8 mouse cellular contexts compared by ENCODE assay signal in genomic region chr11:51470383-51471144, GRCm38 (mm10).
DNase-seq lines count a peak whose midpoint lies in the region; ATAC-seq and TF ChIP-seq lines count a peak whose summit lies in the region.

No protein-coding gene starts in this region.

- H3K27ac ChIP-seq in kidney, embryonic 14.5 days (ENCODE audit: low read depth, low read length), result peak overlapping the region; percentile 38; the same call in 1 of the 2 replicates
- peak overlapping the region; percentile 79 for H3K27ac ChIP-seq in embryonic facial prominence, embryonic 10.5 days (replicated peaks)
- H3K27ac ChIP-seq in hindbrain, postnatal 0 days, result peak overlapping the region; percentile 41; the same call in 1 of the 2 replicates
- peak overlapping the region; percentile 46; the same call in 1 of the 2 replicates for H3K27ac ChIP-seq in neural tube, embryonic 13.5 days (replicated peaks)

- peak; percentile 18; the same call in 1 of the 2 replicates for TF ChIP-seq CTCF in hindbrain, postnatal 0 days (IDR thresholded peaks at IDR 0.05; ENCODE audit: low read depth)

- no peak for DNase-seq in kidney, adult 9 months
- DNase-seq in embryonic facial prominence, embryonic 10.5 days (ENCODE audit: low spot score), result peak; percentile 47
- peak; percentile 40 for DNase-seq in hindbrain, postnatal 0 days (ENCODE audit: low spot score)
- DNase-seq in thymus, postnatal 0 days (ENCODE audit: low spot score), result no peak
- DNase-seq in B cell, adult 2 months, result no peak
- DNase-seq in urinary bladder, postnatal 10 days (ENCODE audit: low spot score), result no peak

- peak overlapping the region; percentile 1; the same call in 1 of the 2 replicates for H3K4me2 ChIP-seq in kidney, embryonic 14.5 days (replicated peaks; ENCODE audit: low read depth, low read length)
- peak overlapping the region; percentile 8; the same call in 1 of the 2 replicates for H3K4me2 ChIP-seq in hindbrain, postnatal 0 days (ENCODE audit: low read depth, low read length)
- H3K4me2 ChIP-seq in neural tube, embryonic 13.5 days, result peak overlapping the region; percentile 35

- ATAC-seq in kidney, embryonic 14.5 days (ENCODE audit: low FRiP score, low TSS enrichment), result peak; percentile 58
- ATAC-seq in hindbrain, postnatal 0 days, result peak; percentile 60; the same call in 1 of the 2 replicates
- ATAC-seq in neural tube, embryonic 13.5 days (ENCODE audit: low read depth), result peak; percentile 71

- no peak overlapping the region for H3K9ac ChIP-seq in kidney, embryonic 14.5 days (ENCODE audit: low read depth, low read length)
- H3K9ac ChIP-seq in hindbrain, postnatal 0 days (replicated peaks; ENCODE audit: low read length), result no peak overlapping the region
- H3K9ac ChIP-seq in neural tube, embryonic 13.5 days, result 0 out of 2 replicates have a peak overlapping the region, but pooled peaks have one; percentile 22

- no peak overlapping the region for H3K4me3 ChIP-seq in kidney, embryonic 14.5 days (ENCODE audit: low read length)
- 0 out of 2 replicates have a peak overlapping the region, but pooled peaks have one; percentile 4 for H3K4me3 ChIP-seq in embryonic facial prominence, embryonic 10.5 days
- H3K4me3 ChIP-seq in hindbrain, postnatal 0 days (ENCODE audit: low read length), result no peak overlapping the region
- no peak overlapping the region for H3K4me3 ChIP-seq in neural tube, embryonic 13.5 days

- H3K9me3 ChIP-seq in kidney, embryonic 14.5 days (ENCODE audit: control insufficient read depth, low read length), result no peaks in the 10 kb centered on the region
- H3K9me3 ChIP-seq in embryonic facial prominence, embryonic 10.5 days, result no peaks in the 10 kb centered on the region
- no peaks in the 10 kb centered on the region for H3K9me3 ChIP-seq in hindbrain, postnatal 0 days (ENCODE audit: low read length)
- no peaks in the 10 kb centered on the region for H3K9me3 ChIP-seq in neural tube, embryonic 13.5 days

- peaks cover 4% of the 10 kb centered on the region; the same call in 1 of the 2 replicates for H3K27me3 ChIP-seq in kidney, embryonic 14.5 days (ENCODE audit: control insufficient read depth, insufficient read depth, low read length)
- no peaks in the 10 kb centered on the region for H3K27me3 ChIP-seq in embryonic facial prominence, embryonic 10.5 days (replicated peaks; ENCODE audit: low read depth, poor library complexity, severe bottlenecking)
- no peaks in the 10 kb centered on the region for H3K27me3 ChIP-seq in hindbrain, postnatal 0 days (ENCODE audit: insufficient read depth, low read length)
- no peaks in the 10 kb centered on the region for H3K27me3 ChIP-seq in neural tube, embryonic 13.5 days

- WGBS in kidney, embryonic 14.5 days, result 15% methylated on average over 17 of the region's 17 CpGs
- 20% methylated on average over 17 of the region's 17 CpGs for WGBS in embryonic facial prominence, embryonic 10.5 days
- WGBS in hindbrain, postnatal 0 days, result 38% methylated on average over 17 of the region's 17 CpGs
- 26% methylated on average over 17 of the region's 17 CpGs for WGBS in neural tube, embryonic 13.5 days

- no peaks in the 10 kb centered on the region for H3K36me3 ChIP-seq in kidney, embryonic 14.5 days (ENCODE audit: control insufficient read depth, insufficient read depth, low read length)
- H3K36me3 ChIP-seq in embryonic facial prominence, embryonic 10.5 days (replicated peaks), result no peaks in the 10 kb centered on the region
- no peaks in the 10 kb centered on the region for H3K36me3 ChIP-seq in hindbrain, postnatal 0 days (ENCODE audit: insufficient read depth, low read length)
- no peaks in the 10 kb centered on the region for H3K36me3 ChIP-seq in neural tube, embryonic 13.5 days

- H3K4me1 ChIP-seq in kidney, embryonic 14.5 days (ENCODE audit: control insufficient read depth, insufficient read depth, low read length), result peaks cover 24% of the 10 kb centered on the region
- H3K4me1 ChIP-seq in embryonic facial prominence, embryonic 10.5 days, result peaks cover 82% of the 10 kb centered on the region
- H3K4me1 ChIP-seq in hindbrain, postnatal 0 days (ENCODE audit: insufficient read depth, low read length), result peaks cover 7% of the 10 kb centered on the region; the same call in 1 of the 2 replicates
- H3K4me1 ChIP-seq in neural tube, embryonic 13.5 days (replicated peaks), result peaks cover 33% of the 10 kb centered on the region

Comparison
In these comparisons a context has a peak if more than half of its experiments do, and no peak if none do; other contexts are left out.
1. DNase-seq: peak in embryonic facial prominence, embryonic 10.5 days (single experiment) and hindbrain, postnatal 0 days (single experiment); none in kidney, adult 9 months (single experiment), thymus, postnatal 0 days (single experiment), B cell, adult 2 months (0 of 2) and urinary bladder, postnatal 10 days (single experiment).
2. Peak in every context shown above with its lines, with median percentiles within 50 percentile points of each other: ATAC-seq, H3K27ac ChIP-seq and H3K4me2 ChIP-seq.